Mouse (Mus musculus) kidney, postnatal 4 days (tissue): ENCODE data around the gene Sec11a.
A peak's percentile ranks its signal among the peaks of the same experiment; 100 is the strongest.

Source experiments
- DNase-seq, 2 experiments: peaks; one replicate each; pipeline ENCODE4 v3.0.0; 2021; ENCODE audit warnings: mixed read lengths in 2 of 2

The Sec11a gene

DNA sequence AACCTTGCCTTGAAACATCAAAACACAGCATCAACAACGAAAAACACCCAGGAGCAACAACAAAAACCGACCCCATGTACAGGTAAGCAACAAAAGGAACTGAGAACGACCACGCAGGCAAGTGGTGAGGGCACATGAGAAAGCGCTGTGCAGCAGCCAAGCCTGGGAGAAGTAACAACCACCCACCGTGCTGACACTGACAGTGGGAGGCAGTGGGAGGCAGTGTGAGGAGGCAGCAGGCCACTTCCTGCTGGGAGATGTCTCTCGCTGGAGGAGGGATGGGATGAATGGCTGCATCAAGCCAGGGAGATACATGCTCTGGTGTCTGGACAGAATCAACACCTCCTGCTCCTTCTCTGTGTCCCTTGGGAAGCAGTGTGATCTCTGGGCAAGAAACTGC, 50.4 kb downstream of the Sec11a start:
- no peak for DNase-seq

DNA sequence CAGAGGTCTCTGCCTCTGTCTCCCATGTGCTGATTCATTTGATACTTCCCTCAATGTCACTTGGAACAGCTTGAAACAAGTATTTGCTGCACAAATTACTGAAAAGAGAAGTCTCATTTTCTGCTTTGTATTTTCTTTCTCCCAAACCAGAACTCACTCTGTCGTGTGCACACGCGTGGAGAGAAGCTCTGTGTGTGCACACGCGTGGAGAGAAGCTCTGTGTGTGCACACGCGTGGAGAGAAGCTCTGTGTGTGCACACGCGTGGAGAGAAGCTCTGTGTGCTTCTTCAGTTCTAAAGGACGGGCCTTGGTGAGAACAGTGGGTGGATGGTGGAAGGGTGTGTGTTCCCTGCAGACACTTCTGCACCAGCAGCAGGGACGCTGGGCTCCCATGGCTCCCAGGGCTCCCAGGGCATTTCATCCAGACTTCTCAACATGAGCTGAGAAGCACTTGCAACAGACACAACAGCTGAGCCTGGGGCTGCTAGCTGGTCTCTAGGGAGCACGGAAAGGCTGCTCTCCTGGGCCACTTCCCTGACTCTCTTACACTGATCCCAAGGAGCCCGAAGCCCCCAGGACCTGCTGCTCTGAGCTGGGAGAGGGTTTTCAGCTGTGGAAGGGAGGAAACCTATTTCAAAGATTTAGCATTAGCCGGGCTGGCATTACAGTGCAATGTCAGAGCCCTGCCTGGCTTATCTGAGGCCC, 52.6 kb downstream of the Sec11a start:
- DNase-seq, result no peak

DNA sequence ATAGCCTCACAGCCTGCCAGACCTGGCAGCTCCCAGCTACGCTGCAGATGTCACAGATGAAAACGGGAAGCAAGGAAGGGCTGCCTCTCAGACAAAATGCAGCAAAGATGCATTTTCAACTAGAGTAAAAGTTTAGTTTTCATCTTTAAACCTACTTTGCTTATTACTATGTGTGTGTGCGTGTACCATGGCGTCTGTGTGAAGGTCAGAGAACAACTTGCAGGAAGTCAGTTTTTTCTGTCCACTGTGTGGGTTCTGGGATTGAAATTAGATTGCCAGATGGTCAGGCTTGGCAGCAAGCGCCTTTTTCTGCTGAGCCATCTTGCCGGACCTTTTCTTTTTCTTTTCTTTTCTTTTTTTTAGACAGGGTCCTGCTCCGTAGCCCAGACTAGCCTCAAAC, 53.4 kb downstream of the Sec11a start:
- DNase-seq, result no peak

GRCm38 (mm10) chr7:80893753-80894129, 53.8 kb downstream of the Sec11a start:
- peak in 1 of 2 experiments; percentile 45 for DNase-seq

- DNase-seq, result no peak
Measured at GRCm38 (mm10) chr7:80893086-80893752, 54.4 kb downstream of the Sec11a start.

- DNase-seq, result peak in 1 of 2 experiments; percentile 43
Measured at GRCm38 (mm10) chr7:80889841-80890241, 57.7 kb downstream of the Sec11a start.

GRCm38 (mm10) chr7:80889021-80889511, 58.5 kb downstream of the Sec11a start:
- peak; percentile 78 to 84 for DNase-seq

DNA sequence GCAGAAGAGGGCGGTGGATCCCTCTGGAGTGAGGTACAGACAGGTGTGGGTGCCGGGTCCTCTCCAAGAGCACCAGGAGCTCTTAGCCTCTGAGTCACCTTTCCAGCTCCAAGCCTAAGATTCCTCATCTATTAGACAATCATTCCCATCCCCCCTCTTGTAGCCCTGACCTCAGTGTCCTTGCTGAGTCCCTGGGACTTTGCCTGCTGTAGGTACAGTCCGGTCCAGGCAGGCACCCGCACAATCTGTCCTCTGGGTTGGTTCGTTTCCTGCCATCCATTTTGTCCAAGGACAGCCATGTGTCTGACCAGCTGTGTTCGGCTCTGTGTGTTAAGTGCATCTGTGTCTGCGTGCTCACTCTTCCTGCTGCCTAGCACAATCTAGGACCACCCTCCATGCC, 59.0 kb downstream of the Sec11a start:
- DNase-seq, result no peak

DNA sequence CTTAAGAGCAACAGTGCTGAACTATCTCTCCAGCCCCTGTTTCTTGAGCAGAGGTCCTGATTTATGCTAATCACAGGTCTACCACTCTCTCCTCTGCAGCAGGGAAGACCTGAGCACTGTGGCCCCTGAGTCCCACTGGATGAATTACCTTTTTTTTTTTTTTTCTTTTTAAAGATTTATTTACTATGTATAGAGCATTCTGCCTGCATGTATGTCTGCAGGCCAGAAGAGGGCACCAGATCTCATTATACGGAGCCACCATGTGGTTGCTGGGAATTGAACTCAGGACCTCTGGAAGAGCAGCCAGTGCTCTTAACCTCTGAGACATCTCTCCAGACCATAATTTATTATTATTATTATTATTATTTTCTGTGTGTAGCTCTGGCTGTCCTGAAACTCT, 61.9 kb downstream of the Sec11a start:
- DNase-seq, result peak in 1 of 2 experiments; percentile 38

DNA sequence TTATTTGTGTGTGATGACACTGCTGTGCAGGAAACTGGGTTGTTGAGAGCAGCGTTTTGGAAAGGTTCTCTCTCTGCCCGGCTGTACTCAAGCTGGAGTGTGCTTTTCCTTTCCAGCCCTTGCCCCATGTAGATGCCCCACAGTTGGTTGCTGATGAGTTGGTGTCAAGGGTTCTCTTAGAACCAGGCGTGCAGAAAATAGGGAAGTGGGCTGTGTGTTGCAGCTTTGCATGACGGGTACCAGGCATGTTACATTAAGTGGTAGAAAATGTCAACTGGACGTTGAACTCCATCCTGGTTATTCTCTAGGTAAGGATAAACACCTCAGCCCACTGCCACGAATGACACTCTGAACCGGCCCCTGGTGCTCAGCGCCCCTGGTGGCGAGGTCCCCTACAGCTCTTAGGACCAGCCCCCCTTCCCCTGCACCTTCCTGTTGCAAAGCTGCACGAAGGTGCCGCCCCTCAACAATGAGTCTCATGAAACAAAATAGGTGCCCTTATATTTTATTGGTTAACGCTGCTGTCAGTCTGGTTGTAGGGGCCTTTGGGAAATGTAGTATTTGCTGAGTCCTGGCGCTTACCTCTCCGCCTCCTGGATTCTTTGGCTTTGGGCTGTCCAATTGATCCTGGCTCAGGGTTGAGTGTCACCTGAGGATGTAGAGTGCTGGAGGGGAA, 64.6 kb downstream of the Sec11a start:
- DNase-seq, result peak; percentile 69 to 83

DNA sequence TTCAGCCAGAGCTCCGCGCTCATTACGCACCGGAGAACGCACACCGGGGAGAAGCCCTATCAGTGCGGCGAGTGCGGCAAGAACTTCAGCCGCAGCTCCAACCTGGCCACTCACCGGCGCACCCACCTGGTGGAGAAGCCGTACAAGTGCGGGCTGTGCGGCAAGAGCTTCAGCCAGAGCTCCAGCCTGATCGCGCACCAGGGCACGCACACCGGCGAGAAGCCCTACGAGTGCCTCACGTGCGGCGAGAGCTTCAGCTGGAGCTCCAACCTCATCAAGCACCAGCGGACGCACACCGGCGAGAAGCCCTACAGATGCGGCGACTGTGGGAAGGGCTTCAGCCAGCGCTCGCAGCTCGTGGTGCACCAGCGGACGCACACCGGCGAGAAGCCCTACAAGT, 71.9 kb downstream of the Sec11a start:
- DNase-seq, result peak; percentile 34

GRCm38 (mm10) chr7:80873631-80874030, 73.9 kb downstream of the Sec11a start:
- DNase-seq, result no peak

DNA sequence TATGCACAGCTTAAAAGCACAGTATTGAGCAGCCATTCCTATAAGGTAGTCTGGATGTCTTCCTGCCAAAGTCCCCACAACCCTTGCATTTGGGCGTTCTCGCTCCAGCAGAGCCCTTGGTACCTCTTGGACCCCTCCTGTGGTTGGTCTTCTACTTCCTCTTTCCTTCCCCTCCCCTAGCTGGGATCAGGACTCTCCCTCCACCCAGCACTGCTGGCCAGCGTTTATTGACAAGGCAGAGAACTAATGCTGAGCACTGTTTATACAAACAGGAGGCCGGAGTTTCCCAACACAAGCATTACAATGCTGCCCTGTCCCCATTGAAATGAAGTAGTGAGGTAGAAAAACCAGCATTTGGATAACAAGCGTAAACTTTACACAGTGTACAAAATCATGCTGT, 74.5 kb downstream of the Sec11a start:
- no peak for DNase-seq

DNA sequence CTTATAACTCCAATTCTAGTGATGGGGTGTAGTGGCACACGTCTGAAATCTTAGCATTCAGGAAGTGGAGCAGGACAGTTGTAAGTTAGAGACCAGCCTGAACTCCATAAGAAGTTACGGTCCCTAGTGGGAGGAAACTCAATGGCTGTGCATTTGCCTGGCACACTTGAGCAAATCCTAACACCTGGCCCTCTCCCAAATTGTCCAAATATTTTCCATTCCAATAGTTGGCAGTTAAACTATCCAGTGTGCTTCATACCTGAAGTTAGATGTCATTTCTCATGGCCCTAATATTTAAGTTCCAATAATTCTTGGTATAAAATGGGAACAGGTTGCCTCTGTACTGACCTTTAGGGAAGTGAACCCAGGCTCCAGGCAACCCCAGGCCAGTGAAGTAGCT, 78.9 kb downstream of the Sec11a start:
- DNase-seq, result no peak

GRCm38 (mm10) chr7:80866514-80867147, 80.9 kb downstream of the Sec11a start:
- no peak for DNase-seq

GRCm38 (mm10) chr7:80865521-80865920, 82.1 kb downstream of the Sec11a start:
- no peak for DNase-seq

GRCm38 (mm10) chr7:80864831-80865230, 82.7 kb downstream of the Sec11a start:
- DNase-seq, result peak; percentile 30 to 51

- DNase-seq, result no peak
Measured at GRCm38 (mm10) chr7:80864151-80864550, 83.4 kb downstream of the Sec11a start.

- DNase-seq, result no peak
Measured at GRCm38 (mm10) chr7:80863520-80863919, 84.1 kb downstream of the Sec11a start.

DNA sequence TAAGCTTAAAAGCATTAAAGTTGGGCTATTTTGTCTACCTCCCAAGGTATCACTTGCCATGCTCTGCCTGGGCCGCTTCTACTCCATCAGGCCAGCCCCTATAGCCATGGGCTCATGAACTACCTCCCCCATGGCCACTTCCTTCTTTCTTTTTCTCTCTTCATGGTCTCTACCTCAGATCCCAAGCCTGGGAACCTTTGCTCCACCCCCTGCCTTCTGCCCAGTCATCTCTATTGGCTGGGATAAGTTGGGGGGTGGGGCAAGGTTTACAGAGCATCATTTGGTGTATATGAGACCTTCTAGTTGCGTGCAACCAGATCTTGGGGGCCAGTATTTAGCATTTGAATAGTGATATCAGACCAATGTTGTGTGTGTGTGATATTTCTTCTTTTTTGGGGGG, 85.1 kb downstream of the Sec11a start:
- DNase-seq, result no peak

GRCm38 (mm10) chr7:80860729-80861274, 86.8 kb downstream of the Sec11a start, which contains the start of gene Zscan2:
Gene Zscan2, plus strand, starts transcription at chr7:80860920.
- DNase-seq, result peak; percentile 88 to 94

- peak; percentile 70 to 81 for DNase-seq
Measured at GRCm38 (mm10) chr7:80860227-80860626, 87.4 kb downstream of the Sec11a start.

GRCm38 (mm10) chr7:80857181-80857580, 90.4 kb downstream of the Sec11a start:
- peak; percentile 89 to 90 for DNase-seq
